Mouse (Mus musculus): ENCODE data around the gene Dmc1. TPM values are rescaled to one million over a fixed set of nuclear protein-coding genes. Genes with fewer than 3 reads are reported as not detected.

Gene Dmc1
- polyA plus RNA-seq, 1 experiment, result 4.0 TPM

DNA sequence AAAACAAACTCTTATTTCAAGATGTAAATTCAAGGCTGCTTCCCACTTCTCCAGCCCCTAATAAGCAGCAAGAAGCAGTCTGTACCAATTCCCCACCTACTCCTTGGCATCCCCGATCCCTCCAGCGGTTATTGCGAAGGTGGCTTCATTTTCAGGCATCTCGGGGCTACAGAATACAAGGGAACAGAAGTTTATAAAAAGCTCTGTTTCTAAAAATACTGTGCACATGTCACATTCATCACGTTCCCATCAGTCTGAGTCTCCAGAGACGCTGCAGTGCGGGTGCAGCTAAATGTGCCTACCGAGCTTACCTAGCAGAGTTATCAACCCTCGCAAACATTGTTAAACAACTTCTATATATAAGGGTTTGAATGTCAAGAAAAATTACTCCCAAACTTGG lies 42.5 kb downstream of the Dmc1 start:
- no peak for DNase-seq (ENCODE audit: low read depth)
- TF ChIP-seq CTCF (IDR thresholded peaks at IDR 0.05; ENCODE audit: borderline replicate concordance, extremely low read depth, insufficient read depth, insufficient read length) (no peak), POLR2A (IDR thresholded peaks at IDR 0.05; ENCODE audit: borderline replicate concordance, extremely low read depth, insufficient read depth, insufficient read length, poor library complexity, severe bottlenecking) (no peak)

DNA sequence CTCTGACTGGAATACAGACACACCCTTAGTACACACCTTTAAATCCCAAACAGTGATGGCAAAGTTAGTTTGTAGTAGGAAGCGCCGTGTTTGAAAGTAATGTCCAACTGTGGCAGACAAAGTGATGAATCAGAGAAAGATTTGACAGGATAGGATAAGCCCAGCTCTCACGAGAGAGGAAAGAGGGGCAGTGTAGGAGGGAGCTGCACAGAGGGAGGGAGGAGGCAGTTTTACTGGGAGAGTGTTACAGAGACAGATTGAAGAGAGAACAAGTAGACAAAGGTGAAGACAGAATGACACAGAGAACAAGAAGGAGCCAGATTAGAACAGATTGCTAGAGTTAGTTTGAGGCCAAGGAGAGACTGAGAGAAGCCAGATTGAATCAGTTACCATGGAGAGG lies 45.3 kb downstream of the Dmc1 start:
- DNase-seq (ENCODE audit: low read depth), result no peak
- TF ChIP-seq CTCF (IDR thresholded peaks at IDR 0.05; ENCODE audit: borderline replicate concordance, extremely low read depth, insufficient read depth, insufficient read length), result no peak
- TF ChIP-seq POLR2A (IDR thresholded peaks at IDR 0.05; ENCODE audit: borderline replicate concordance, extremely low read depth, insufficient read depth, insufficient read length, poor library complexity, severe bottlenecking), result no peak

DNA sequence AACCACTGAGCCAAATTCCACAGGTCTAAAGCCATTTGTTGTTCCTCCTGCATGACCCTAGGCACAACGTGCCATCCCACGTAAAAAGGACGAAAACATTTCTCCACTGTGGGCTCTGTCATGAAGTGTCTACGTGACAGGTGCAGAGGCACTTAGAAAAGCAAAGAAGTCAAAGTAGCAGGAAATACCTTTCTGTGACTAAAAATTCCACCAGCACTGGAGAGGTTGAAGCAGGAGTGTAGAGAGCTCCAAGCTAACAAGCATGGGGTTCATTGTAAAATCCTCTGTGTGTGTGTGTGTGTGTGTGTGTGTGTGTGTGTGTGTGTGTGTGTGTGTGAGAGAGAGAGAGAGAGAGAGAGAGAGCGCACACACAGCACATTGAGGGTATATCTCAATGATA lies 52.3 kb downstream of the Dmc1 start:
- TF ChIP-seq CTCF (IDR thresholded peaks at IDR 0.05; ENCODE audit: borderline replicate concordance, extremely low read depth, insufficient read depth, insufficient read length) (no peak), POLR2A (IDR thresholded peaks at IDR 0.05; ENCODE audit: borderline replicate concordance, extremely low read depth, insufficient read depth, insufficient read length, poor library complexity, severe bottlenecking) (no peak)

DNA sequence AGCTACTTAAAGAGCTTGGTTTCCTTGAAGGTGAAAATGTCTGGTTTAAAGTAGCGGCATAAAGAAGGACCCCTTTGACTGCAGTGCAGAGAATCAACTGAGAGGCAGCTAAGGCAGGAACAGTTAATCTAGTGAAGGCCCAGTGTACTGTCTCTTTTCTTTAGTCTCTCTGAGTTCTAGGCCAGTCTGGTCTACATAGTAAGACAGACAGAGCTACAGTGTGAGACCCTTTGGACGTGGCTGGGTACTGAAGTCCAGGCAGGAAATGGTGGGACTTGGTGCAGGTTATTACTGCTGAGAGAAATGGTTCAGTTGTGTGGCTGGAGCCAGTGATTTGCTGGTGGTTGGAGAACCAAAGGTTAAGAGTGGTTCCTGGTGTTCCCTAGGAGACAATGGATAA lies 56.7 kb downstream of the Dmc1 start:
- DNase-seq (ENCODE audit: low read depth), result no peak
- TF ChIP-seq CTCF (IDR thresholded peaks at IDR 0.05; ENCODE audit: borderline replicate concordance, extremely low read depth, insufficient read depth, insufficient read length) (no peak), POLR2A (IDR thresholded peaks at IDR 0.05; ENCODE audit: borderline replicate concordance, extremely low read depth, insufficient read depth, insufficient read length, poor library complexity, severe bottlenecking) (no peak)

More for the DNA sequence above, 52.3 kb downstream of the Dmc1 start:
- no peak for DNase-seq (ENCODE audit: low read depth)

DNA sequence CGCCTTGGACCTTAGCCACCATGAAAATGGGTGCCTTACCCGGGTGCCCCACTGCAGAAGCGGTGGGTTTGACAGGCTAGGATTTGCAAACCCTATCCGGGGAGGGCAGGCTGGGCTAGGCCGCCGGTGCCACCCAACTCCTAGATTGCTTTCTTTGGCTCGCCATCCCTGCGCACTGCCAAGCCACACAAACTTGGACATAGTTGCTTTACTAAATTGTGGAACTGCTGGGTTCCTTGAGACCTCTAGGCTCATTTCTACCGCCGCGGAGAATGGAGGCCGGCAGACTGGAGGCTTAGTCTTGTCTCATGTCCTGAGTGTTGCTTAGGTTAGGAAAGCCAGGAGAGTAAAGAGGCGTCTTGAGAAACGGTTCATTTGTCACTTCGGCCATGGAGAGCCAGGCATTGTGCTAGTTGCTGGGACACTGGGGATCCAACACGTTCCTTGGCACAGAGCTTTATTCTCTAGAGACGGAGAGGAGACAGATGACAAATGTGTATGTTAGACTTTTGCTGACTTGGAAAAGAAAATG lies 57.6 kb downstream of the Dmc1 start:
- DNase-seq (ENCODE audit: low read depth), result no peak
- no peak for TF ChIP-seq POLR2A (IDR thresholded peaks at IDR 0.05; ENCODE audit: borderline replicate concordance, extremely low read depth, insufficient read depth, insufficient read length, poor library complexity, severe bottlenecking)
- TF ChIP-seq CTCF (IDR thresholded peaks at IDR 0.05; ENCODE audit: borderline replicate concordance, extremely low read depth, insufficient read depth, insufficient read length), result no peak

DNA sequence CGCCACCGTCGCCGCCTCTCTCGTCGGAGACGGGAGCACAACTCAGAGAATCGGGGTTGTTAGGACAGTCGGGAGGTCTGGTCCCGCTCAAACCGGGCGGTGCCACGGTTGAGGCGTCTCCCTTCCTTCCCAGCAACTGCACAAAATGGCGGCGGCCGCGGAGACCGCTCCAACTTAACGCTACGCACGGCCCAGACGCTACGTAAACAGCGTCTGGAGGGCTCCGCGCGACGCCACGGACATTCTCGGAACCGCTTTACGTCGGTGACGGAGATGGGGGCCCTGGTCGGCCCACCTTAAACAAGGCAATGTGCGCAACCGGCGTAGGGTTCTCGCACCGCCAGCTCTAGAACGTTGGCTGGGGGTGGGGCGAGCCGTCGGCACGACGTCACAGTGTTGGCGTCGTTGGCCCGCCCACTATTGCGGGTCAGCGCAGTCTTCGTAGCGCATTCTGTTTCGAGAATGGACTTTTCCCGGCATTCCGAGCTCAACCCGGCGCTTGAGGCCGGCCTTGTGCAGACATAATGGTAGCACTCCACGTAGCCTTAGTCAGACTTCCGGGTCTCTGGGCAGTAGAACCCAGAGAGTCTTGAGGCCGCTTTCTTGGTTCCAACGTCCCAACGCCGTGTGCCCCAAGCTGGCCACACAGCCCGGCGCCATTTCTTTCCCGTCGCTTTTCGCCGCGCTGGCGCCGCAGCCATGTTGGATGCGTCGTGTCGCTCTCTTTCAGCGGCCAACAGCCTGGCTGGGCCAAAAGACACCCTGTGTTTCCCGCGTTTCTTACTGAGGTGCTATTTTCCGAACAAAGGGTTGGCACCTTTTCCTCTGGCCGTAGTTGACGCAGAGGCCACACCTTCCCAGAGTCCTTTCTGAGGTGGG lies 58.3 kb downstream of the Dmc1 start, which contains the start of gene Ddx17:
TSS of gene Ddx17 (minus strand) at position 332 of the 879 bp plus-strand sequence.
- peak; percentile 99 for DNase-seq (ENCODE audit: low read depth)
- TF ChIP-seq POLR2A (IDR thresholded peaks at IDR 0.05; ENCODE audit: borderline replicate concordance, extremely low read depth, insufficient read depth, insufficient read length, poor library complexity, severe bottlenecking), result peak; percentile 73; the same call in 1 of the 2 replicates
- TF ChIP-seq CTCF (IDR thresholded peaks at IDR 0.05; ENCODE audit: borderline replicate concordance, extremely low read depth, insufficient read depth, insufficient read length), result no peak

DNA sequence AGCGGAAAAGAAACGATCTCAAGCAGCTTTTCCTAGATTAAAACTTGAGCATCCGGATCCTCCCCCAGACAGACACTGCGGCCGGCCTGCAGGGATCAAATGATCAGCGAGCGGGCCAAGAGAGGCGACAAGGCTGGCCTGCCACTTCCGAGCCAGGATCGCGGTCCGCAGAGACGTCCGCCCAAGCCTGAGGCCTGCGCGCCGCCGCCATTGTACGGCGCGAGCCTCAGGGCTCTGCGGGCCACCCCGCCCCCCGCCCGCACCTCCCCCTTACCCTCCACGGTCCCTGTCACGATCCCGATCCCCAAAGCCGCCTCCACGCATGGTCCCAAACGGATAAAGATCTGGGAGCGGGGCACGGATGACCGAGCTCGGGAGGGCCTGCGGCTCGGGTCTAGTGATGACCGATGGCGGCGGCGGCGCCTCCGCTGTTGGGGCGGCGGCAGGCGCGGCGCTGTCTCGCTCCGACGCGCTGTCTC lies 58.9 kb downstream of the Dmc1 start:
- TF ChIP-seq CTCF (IDR thresholded peaks at IDR 0.05; ENCODE audit: borderline replicate concordance, extremely low read depth, insufficient read depth, insufficient read length) (no peak), POLR2A (IDR thresholded peaks at IDR 0.05; ENCODE audit: borderline replicate concordance, extremely low read depth, insufficient read depth, insufficient read length, poor library complexity, severe bottlenecking) (no peak)
- peak; percentile 70 for DNase-seq (ENCODE audit: low read depth)

DNA sequence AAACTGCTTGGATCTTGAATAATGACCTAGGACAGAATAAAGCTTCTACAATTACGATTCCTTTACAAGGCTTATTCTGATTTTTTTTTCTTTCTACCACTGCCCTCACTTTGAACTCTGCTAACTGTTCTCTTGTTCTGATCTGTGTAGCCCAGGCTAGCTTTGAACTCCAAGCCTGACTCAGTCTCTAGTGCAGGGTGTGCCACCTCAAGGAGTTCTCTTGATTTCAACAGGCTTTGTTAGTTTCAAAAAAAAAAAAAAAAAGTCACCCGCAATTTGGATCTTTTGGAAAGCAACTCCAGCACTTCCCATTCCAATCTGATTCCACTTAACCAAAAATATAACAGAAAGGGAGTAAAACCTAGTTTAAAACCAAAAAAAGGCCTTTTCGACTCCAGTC lies 59.4 kb downstream of the Dmc1 start:
- no peak for TF ChIP-seq CTCF (IDR thresholded peaks at IDR 0.05; ENCODE audit: borderline replicate concordance, extremely low read depth, insufficient read depth, insufficient read length)
- no peak for TF ChIP-seq POLR2A (IDR thresholded peaks at IDR 0.05; ENCODE audit: borderline replicate concordance, extremely low read depth, insufficient read depth, insufficient read length, poor library complexity, severe bottlenecking)
- DNase-seq (ENCODE audit: low read depth), result no peak

DNA sequence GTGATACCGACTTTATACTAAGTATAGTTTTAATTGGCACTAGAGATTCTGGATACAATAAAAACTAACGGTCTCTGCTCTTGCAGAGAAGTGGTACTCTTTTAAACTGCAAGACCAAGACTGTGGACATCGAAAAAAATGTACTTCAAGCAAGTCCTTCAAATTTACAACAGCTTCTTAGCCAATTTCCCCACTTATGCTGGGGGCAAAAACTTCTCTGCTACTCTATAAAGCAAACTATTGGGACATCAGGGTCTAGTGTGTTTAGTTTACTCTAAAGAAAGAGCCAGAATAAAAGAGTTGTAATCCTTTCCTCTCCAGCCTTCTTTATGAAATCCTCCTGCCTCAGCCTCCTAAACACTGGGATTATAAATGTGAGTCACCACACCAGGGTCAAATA lies 60.9 kb downstream of the Dmc1 start:
- DNase-seq (ENCODE audit: low read depth), result no peak
- TF ChIP-seq CTCF (IDR thresholded peaks at IDR 0.05; ENCODE audit: borderline replicate concordance, extremely low read depth, insufficient read depth, insufficient read length) (no peak), POLR2A (IDR thresholded peaks at IDR 0.05; ENCODE audit: borderline replicate concordance, extremely low read depth, insufficient read depth, insufficient read length, poor library complexity, severe bottlenecking) (no peak)

DNA sequence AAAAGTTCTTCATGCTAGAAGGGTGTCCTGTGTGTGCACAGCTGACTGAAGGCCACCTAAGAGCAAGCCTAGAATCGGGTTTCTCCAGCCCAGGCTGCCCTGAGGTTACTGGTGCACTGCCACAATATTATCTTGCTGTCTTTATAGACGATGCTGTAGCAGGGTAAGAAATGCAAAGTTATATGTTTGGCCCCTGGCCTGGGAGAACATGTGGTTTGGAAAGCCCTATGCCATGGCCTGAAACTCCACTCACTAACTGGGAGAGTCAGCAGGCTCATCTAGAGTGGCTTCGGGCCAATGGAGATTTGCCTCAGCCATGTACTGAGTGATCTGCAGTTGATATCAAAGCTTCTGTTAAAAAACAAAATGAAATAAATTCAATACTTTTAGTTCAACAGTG lies 71.1 kb downstream of the Dmc1 start:
- TF ChIP-seq CTCF (IDR thresholded peaks at IDR 0.05; ENCODE audit: borderline replicate concordance, extremely low read depth, insufficient read depth, insufficient read length) (no peak), POLR2A (IDR thresholded peaks at IDR 0.05; ENCODE audit: borderline replicate concordance, extremely low read depth, insufficient read depth, insufficient read length, poor library complexity, severe bottlenecking) (no peak)
- DNase-seq (ENCODE audit: low read depth), result no peak

DNA sequence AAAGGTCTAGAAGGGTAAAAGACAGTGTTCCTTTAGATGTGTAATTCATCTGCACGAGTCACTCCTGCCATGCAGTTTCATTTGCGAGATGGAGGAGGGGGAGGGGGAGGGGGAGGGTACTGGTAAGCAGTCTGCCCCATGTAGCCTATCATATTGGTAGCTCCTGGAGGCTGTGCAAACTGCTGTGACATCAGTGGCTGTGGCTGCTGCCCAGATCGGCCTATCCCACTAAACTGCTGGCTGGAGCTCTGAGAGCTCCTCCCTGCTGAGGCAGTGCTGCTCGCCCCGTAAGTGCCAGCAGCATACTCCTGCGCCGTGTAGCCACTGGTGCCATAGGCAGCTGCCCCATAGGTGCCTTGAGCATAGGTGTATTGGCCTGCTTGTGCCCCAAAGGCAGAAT lies 75.0 kb downstream of the Dmc1 start:
- DNase-seq (ENCODE audit: low read depth), result no peak
- TF ChIP-seq CTCF (IDR thresholded peaks at IDR 0.05; ENCODE audit: borderline replicate concordance, extremely low read depth, insufficient read depth, insufficient read length), result no peak
- no peak for TF ChIP-seq POLR2A (IDR thresholded peaks at IDR 0.05; ENCODE audit: borderline replicate concordance, extremely low read depth, insufficient read depth, insufficient read length, poor library complexity, severe bottlenecking)

Measured in brain, embryonic 14.5 days (tissue).